Mouse (Mus musculus) megakaryocyte, embryonic 14.5 days (primary cell): ENCODE measurements around the gene Gmppa. TPM values are rescaled to one million over a fixed set of nuclear protein-coding genes. Genes with fewer than 3 reads are reported as not detected.

Experiments used
- H3K27me3 ChIP-seq: replicated peaks from 2 replicates; pipeline ENCODE3; 2012; ENCODE audit warnings: inconsistent platforms
- H3K36me3 ChIP-seq: replicated peaks from 2 replicates; pipeline ENCODE3; 2012; ENCODE audit warnings: low read length, inconsistent platforms, mixed read lengths
- H3K4me1 ChIP-seq: 2 replicates; pipeline ENCODE4 v1.6.1; 2012; ENCODE audit warnings: inconsistent platforms
- H3K4me3 ChIP-seq: replicated peaks from 2 replicates; pipeline ENCODE3; 2012; ENCODE audit warnings: moderate library complexity, mild to moderate bottlenecking, inconsistent platforms
- H3K9me3 ChIP-seq: 2 replicates; pipeline ENCODE4 v1.6.1; 2012; ENCODE audit warnings: inconsistent platforms
- FLI1 ChIP-seq: IDR thresholded peaks from 2 replicates; pipeline ENCODE4 v1.6.1; 2012; ENCODE audit warnings: low read length, inconsistent platforms, mixed read lengths
- GATA1 ChIP-seq: IDR thresholded peaks from 3 replicates; pipeline ENCODE4 v1.6.1; 2012; ENCODE audit warnings: mixed read lengths, low read length, inconsistent platforms, borderline replicate concordance
- polyA plus RNA-seq: library from polyadenylated mRNA; stranded (reverse); fragments of >175 nt; gene quantifications from 2 replicates; pipeline ENCODE4 v1.2.3, GENCODE M21; 2012; ENCODE audit warnings: low replicate concordance; ENCODE audit not compliant: insufficient read depth

Gene Gmppa
- polyA plus RNA-seq, 1 experiment: 234 TPM

DNA sequence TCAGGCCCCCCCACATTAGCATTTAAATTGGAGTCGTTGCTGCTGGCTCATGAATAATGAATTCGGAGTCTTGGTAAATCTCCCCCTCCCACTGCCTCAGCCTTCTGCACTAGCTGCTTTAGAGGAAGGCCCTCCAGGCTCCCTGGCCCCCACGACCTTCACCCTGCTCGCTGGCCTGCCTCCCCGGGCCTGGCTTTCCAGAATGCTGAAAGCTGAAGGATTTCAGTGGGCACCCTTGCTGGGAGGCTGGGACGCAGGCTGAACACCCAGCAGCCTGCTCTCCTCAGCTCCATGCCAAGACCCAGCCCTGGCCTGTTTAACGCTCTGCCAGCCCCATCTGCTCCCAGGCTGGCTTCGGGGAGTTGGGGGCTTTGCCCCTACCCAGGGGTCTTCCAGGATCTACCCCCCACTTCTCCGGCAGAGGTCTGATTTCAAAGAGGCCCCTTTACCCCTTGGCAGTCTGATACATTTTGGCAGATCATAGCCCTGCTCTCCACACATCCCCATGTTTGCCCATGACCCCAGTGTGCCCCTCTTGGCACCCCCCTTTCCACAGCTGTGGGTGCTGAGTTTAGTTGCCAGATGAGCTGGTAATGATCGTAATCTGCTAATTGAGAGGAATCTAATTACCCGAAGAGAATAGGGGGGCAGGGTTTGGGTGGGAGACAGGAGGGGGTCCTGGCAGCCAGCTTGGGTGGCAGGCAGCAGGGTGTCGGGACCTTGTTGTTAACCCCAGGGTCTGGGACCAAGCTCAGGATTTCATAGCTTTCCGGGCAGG lies 7.7 kb downstream of the Gmppa start:
- Histone ChIP-seq H3K27me3 (peaks cover 35% of the 10 kb centered on the region), H3K4me1 (peaks cover 47% of the 10 kb centered on the region), H3K4me3 (no peak overlapping the region), H3K36me3 (peaks cover 54% of the 10 kb centered on the region), H3K9me3 (no peaks in the 10 kb centered on the region)
- TF ChIP-seq FLI1 (no peak), GATA1 (no peak)

DNA sequence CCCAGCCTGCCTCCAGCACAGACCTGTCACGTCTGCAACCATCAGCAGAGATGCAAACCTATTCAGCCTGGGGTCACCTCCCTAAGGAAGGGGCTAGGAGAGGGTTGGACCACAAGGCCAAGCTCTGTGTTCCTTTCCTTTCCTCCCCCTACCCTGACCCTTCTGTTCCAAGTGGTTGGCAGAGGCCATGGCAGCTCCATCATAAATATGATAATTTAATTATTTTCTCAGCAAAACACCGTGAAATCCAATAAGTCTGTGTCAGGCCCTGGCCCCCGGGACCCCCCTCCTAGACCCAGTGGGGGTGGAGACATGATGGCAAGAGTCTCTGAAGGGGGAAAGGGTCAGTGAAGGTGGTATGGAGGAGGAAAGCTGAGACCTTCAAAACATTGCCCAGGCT lies 8.5 kb downstream of the Gmppa start:
- peaks cover 55% of the 10 kb centered on the region for H3K4me1 ChIP-seq

GRCm38 (mm10) chr1:75445141-75445701 lies 9.5 kb downstream of the Gmppa start:
- TF ChIP-seq FLI1 (no peak), GATA1 (no peak)
- Histone ChIP-seq H3K4me1 (peaks cover 65% of the 10 kb centered on the region), H3K36me3 (peaks cover 37% of the 10 kb centered on the region), H3K4me3 (peak overlapping the region; percentile 89), H3K27me3 (peaks cover 53% of the 10 kb centered on the region), H3K9me3 (no peaks in the 10 kb centered on the region)

More for the DNA sequence above, 8.5 kb downstream of the Gmppa start:
- Histone ChIP-seq H3K36me3 (peaks cover 47% of the 10 kb centered on the region), H3K4me3 (no peak overlapping the region), H3K9me3 (no peaks in the 10 kb centered on the region), H3K27me3 (peaks cover 43% of the 10 kb centered on the region)
- TF ChIP-seq GATA1 (no peak), FLI1 (no peak)

- no peaks in the 10 kb centered on the region for H3K9me3 ChIP-seq
- H3K4me3 ChIP-seq: peak overlapping the region; percentile 89
- peaks cover 60% of the 10 kb centered on the region for H3K27me3 ChIP-seq
- H3K36me3 ChIP-seq: peaks cover 29% of the 10 kb centered on the region
- H3K4me1 ChIP-seq: peaks cover 70% of the 10 kb centered on the region
- TF ChIP-seq FLI1 (no peak), GATA1 (no peak)
These were observed 10.3 kb downstream of the Gmppa start for GRCm38 (mm10) chr1:75445751-75446611.

DNA sequence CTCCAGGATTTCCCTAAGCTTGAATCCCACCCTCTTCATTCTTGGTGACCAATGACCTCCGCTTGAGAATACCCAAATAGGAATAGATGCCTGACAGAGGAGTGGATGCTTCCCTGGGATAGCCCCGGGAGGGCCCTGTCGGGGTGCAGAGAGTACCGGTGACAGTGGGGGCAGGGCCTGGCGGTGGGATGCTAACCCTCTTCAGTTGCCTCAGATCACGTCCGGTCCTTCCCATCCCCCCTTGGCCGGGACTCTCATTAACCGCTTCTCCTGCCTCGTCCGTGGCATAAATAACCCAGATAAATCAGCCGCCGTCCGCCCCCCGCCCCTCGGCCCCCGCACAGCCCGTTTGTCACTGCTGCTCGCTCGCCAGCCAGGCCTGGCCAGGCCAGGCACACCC lies 10.9 kb downstream of the Gmppa start:
- Histone ChIP-seq H3K4me3 (peak overlapping the region; percentile 89), H3K27me3 (peaks cover 67% of the 10 kb centered on the region), H3K9me3 (no peaks in the 10 kb centered on the region), H3K36me3 (peaks cover 22% of the 10 kb centered on the region), H3K4me1 (peaks cover 75% of the 10 kb centered on the region)
- no peak for TF ChIP-seq FLI1
- no peak for TF ChIP-seq GATA1

GRCm38 (mm10) chr1:75447265-75448051 lies 11.7 kb downstream of the Gmppa start:
- TF ChIP-seq FLI1: no peak
- no peak for TF ChIP-seq GATA1
- Histone ChIP-seq H3K4me1 (peaks cover 82% of the 10 kb centered on the region), H3K9me3 (no peaks in the 10 kb centered on the region), H3K27me3 (peaks cover 75% of the 10 kb centered on the region), H3K36me3 (peaks cover 14% of the 10 kb centered on the region), H3K4me3 (peak overlapping the region; percentile 89)

DNA sequence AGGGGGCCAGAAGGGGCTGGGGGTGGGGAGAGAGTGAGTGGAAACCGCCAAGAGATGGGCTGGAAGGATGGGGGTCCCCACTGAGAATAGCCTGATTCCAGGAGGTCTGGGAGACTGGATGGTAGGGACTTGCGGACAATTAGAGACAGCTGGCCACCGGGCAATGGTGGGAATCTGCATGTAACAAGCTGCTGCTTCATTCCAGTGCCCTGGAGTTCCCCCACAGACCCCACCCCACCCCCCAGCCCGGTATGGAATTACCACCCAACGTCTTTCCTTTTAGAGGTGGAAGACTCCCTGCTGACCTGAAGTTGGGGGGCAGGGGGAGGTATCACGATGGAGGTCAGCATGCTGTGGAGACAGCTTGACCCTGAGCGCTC lies 12.3 kb downstream of the Gmppa start:
- TF ChIP-seq FLI1 (no peak), GATA1 (no peak)
- Histone ChIP-seq H3K9me3 (no peaks in the 10 kb centered on the region), H3K36me3 (peaks cover 8% of the 10 kb centered on the region), H3K4me3 (peak overlapping the region; percentile 77), H3K4me1 (peaks cover 86% of the 10 kb centered on the region), H3K27me3 (peaks cover 81% of the 10 kb centered on the region)

GRCm38 (mm10) chr1:75448937-75449336 lies 13.2 kb downstream of the Gmppa start:
- Histone ChIP-seq H3K9me3 (no peaks in the 10 kb centered on the region), H3K36me3 (no peaks in the 10 kb centered on the region), H3K4me1 (peaks cover 89% of the 10 kb centered on the region), H3K4me3 (peak overlapping the region; percentile 69), H3K27me3 (peaks cover 90% of the 10 kb centered on the region)
- TF ChIP-seq GATA1 (no peak), FLI1 (no peak)
